Comparison of ENCODE assay signal across 17 mouse cellular contexts in genomic region chr3:157024580-157024979, GRCm38 (mm10).
DNase-seq lines count a peak whose midpoint lies in the region; ATAC-seq and TF ChIP-seq lines count a peak whose summit lies in the region.
"Had no signal": no experiment of that assay in that cellular context is flagged by ENCODE, and none has a peak within 500 bp of the region (broad histone marks: within the 10 kb centered on the region; RNA-seq: fewer than 3 reads in every experiment).

No protein-coding gene starts in this region.

- H3K4me1 ChIP-seq in kidney, adult 2 months (ENCODE audit: control insufficient read depth, insufficient read depth, low read length): peaks cover 4% of the 10 kb centered on the region; the same call in 1 of the 2 replicates
- peaks cover 3% of the 10 kb centered on the region for H3K4me1 ChIP-seq in liver, postnatal 0 days (ENCODE audit: insufficient read depth)
- H3K4me1 ChIP-seq in stomach, postnatal 0 days (replicated peaks; ENCODE audit: control insufficient read depth, insufficient read depth): no peaks in the 10 kb centered on the region
- H3K4me1 ChIP-seq: embryonic facial prominence, embryonic 10.5 days; forebrain, embryonic 15.5 days; heart, embryonic 13.5 days; hindbrain, embryonic 15.5 days had no signal

- peak; percentile 23 for DNase-seq in kidney, adult 2 months
- no peak for DNase-seq in kidney, adult 18-20 months
- peak; percentile 14 for DNase-seq in liver, postnatal 0 days
- DNase-seq in liver: no peak
- peak; percentile 30 for DNase-seq in brain, embryonic 14.5 days (ENCODE audit: low read depth)
- peak; percentile 16 for DNase-seq in stomach, postnatal 0 days (ENCODE audit: low spot score)
- DNase-seq: adrenal gland, adult 2 months; adrenal gland, postnatal 25 days; cerebellum, adult 2 months; cerebellum, postnatal 10 days; gastrocnemius, postnatal 14 days; heart, adult 11 months; heart, postnatal 36 days had no signal

- TF ChIP-seq POLR2A in kidney, adult 2 months (IDR thresholded peaks at IDR 0.05; ENCODE audit: low read depth, low read length): no peak
- TF ChIP-seq POLR2A in brain, embryonic 14.5 days (IDR thresholded peaks at IDR 0.05; ENCODE audit: borderline replicate concordance, extremely low read depth, insufficient read depth, insufficient read length, poor library complexity, severe bottlenecking): no peak

- H3K9ac ChIP-seq in liver, postnatal 0 days (replicated peaks): no peak overlapping the region
- no peak overlapping the region for H3K9ac ChIP-seq in stomach, postnatal 0 days (ENCODE audit: low read length)
- H3K9ac ChIP-seq: forebrain, embryonic 15.5 days; heart, embryonic 13.5 days; hindbrain, embryonic 15.5 days had no signal

- TF ChIP-seq EP300 in liver, postnatal 0 days (IDR thresholded peaks at IDR 0.05; ENCODE audit: low read depth): no peak
- TF ChIP-seq EP300 in stomach, postnatal 0 days (optimal IDR thresholded peaks at IDR 0.05): no peak

- 59% methylated on average over 6 of the region's 6 CpGs for WGBS in kidney, adult 2 months
- 55% methylated on average over 6 of the region's 6 CpGs for WGBS in liver, postnatal 0 days (ENCODE audit: insufficient replicate concordance)
- WGBS in stomach, postnatal 0 days: 41% methylated on average over 6 of the region's 6 CpGs

- no peaks in the 10 kb centered on the region for H3K9me3 ChIP-seq in liver, postnatal 0 days (ENCODE audit: low read length)
- no peaks in the 10 kb centered on the region for H3K9me3 ChIP-seq in stomach, postnatal 0 days (ENCODE audit: control insufficient read depth, low read length)
- H3K9me3 ChIP-seq: embryonic facial prominence, embryonic 10.5 days; forebrain, embryonic 15.5 days; heart, embryonic 13.5 days; hindbrain, embryonic 15.5 days had no signal

- no peak overlapping the region for H3K4me3 ChIP-seq in kidney, adult 2 months (ENCODE audit: insufficient read depth, low read depth, low read length)
- no peak overlapping the region for H3K4me3 ChIP-seq in liver, postnatal 0 days (ENCODE audit: low read depth, low read length)
- H3K4me3 ChIP-seq in stomach, postnatal 0 days (ENCODE audit: low read depth, low read length): no peak overlapping the region
- H3K4me3 ChIP-seq: embryonic facial prominence, embryonic 10.5 days; forebrain, embryonic 15.5 days; heart, embryonic 13.5 days; hindbrain, embryonic 15.5 days had no signal

- TF ChIP-seq CTCF in kidney, adult 2 months (conservative IDR thresholded peaks at IDR 0.05; ENCODE audit: insufficient read depth, insufficient read length, low read depth, low read length): no peak
- TF ChIP-seq CTCF in liver, postnatal 0 days (IDR thresholded peaks at IDR 0.05; ENCODE audit: low read depth): no peak
- TF ChIP-seq CTCF in brain, embryonic 14.5 days (IDR thresholded peaks at IDR 0.05; ENCODE audit: borderline replicate concordance, extremely low read depth, insufficient read depth, insufficient read length): no peak
- no peak for TF ChIP-seq CTCF in stomach, postnatal 0 days (IDR thresholded peaks at IDR 0.05; ENCODE audit: low read depth)

- no peaks in the 10 kb centered on the region for H3K36me3 ChIP-seq in kidney, adult 2 months (ENCODE audit: control insufficient read depth, insufficient read depth, low read length)
- H3K36me3 ChIP-seq in liver, postnatal 0 days (replicated peaks; ENCODE audit: insufficient read depth, low read length): no peaks in the 10 kb centered on the region
- no peaks in the 10 kb centered on the region for H3K36me3 ChIP-seq in stomach, postnatal 0 days (ENCODE audit: control insufficient read depth, insufficient read depth, low read length)
- H3K36me3 ChIP-seq: embryonic facial prominence, embryonic 10.5 days; forebrain, embryonic 15.5 days; heart, embryonic 13.5 days; hindbrain, embryonic 15.5 days had no signal

- H3K27ac ChIP-seq in kidney, adult 2 months (ENCODE audit: insufficient read depth, low read depth, low read length): no peak overlapping the region
- no peak overlapping the region for H3K27ac ChIP-seq in liver, postnatal 0 days (ENCODE audit: low read depth)
- H3K27ac ChIP-seq in stomach, postnatal 0 days (replicated peaks): no peak overlapping the region
- H3K27ac ChIP-seq: embryonic facial prominence, embryonic 10.5 days; forebrain, embryonic 15.5 days; heart, embryonic 13.5 days; hindbrain, embryonic 15.5 days had no signal

- peak; percentile 70 for ATAC-seq in liver, postnatal 0 days
- no peak for ATAC-seq in stomach, postnatal 0 days (ENCODE audit: low FRiP score, low TSS enrichment)
- ATAC-seq: forebrain, embryonic 15.5 days had no signal

- H3K4me2 ChIP-seq in liver, postnatal 0 days (ENCODE audit: low read depth, low read length): 0 out of 2 replicates have a peak overlapping the region, but pooled peaks have one; percentile 26
- H3K4me2 ChIP-seq in stomach, postnatal 0 days (replicated peaks; ENCODE audit: low read depth): no peak overlapping the region
- H3K4me2 ChIP-seq: forebrain, embryonic 15.5 days; heart, embryonic 13.5 days; hindbrain, embryonic 15.5 days had no signal

- no peaks in the 10 kb centered on the region for H3K27me3 ChIP-seq in kidney, adult 2 months (replicated peaks; ENCODE audit: control insufficient read depth, insufficient read depth, low read length)
- no peaks in the 10 kb centered on the region for H3K27me3 ChIP-seq in liver, postnatal 0 days (ENCODE audit: insufficient read depth, low read length)
- H3K27me3 ChIP-seq in stomach, postnatal 0 days (ENCODE audit: control insufficient read depth, insufficient read depth, low read length): no peaks in the 10 kb centered on the region
- H3K27me3 ChIP-seq: forebrain, embryonic 15.5 days; heart, embryonic 13.5 days; hindbrain, embryonic 15.5 days had no signal

Comparison
In these comparisons a context has a peak if more than half of its experiments do, and no peak if none do; other contexts are left out.
1. DNase-seq: peak in kidney, adult 2 months (single experiment), liver, postnatal 0 days (single experiment), brain, embryonic 14.5 days (single experiment) and stomach, postnatal 0 days (single experiment); none in kidney, adult 18-20 months (single experiment) and liver (single experiment).